Mouse (Mus musculus): Measurements from ENCODE around the gene Spns3. TPM values are rescaled to one million over a fixed set of nuclear protein-coding genes. Genes with fewer than 3 reads are reported as not detected.
A peak's percentile ranks its signal among the peaks of the same experiment; 100 is the strongest.

Spns3 gene
- polyA plus RNA-seq, 1 experiment from 2014 or later = 0.17 TPM

DNA sequence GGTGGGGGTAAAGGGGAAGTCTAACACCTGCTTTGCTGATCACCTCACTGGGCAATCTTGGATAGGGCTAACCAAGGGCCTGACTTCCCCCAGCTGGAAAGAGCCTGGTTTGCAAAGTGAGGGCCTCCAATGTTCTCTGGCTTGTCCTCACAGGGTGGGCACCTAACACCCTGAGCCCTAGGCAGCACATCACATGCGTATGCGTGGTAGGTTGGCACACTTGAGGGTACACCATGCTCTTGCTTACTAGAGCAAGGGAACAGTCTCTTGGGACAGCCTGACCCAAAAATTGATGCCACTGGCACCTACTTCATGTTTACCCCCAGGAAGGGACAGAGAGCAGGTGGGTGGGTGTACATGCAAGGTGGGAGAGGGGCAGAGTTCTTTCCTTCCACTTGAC lies 62.6 kb downstream of the Spns3 start:
- ATAC-seq (replicated peaks; ENCODE audit: insufficient number of reproducible peaks, low FRiP score, low TSS enrichment) = no peak
- Histone ChIP-seq H3K9ac (ENCODE audit: low read depth, low read length) (peak overlapping the region; percentile 59), H3K4me1 (ENCODE audit: control insufficient read depth, insufficient read depth, low read length) (peaks cover 35% of the 10 kb centered on the region), H3K27ac (ENCODE audit: low read depth, low read length) (0 out of 2 replicates have a peak overlapping the region, but pooled peaks have one; percentile 29), H3K36me3 (ENCODE audit: control insufficient read depth, insufficient read depth, low read length) (no peaks in the 10 kb centered on the region), H3K27me3 (ENCODE audit: control insufficient read depth, insufficient read depth, low read length) (peaks cover 34% of the 10 kb centered on the region), H3K9me3 (replicated peaks; ENCODE audit: control insufficient read depth, low read length) (no peaks in the 10 kb centered on the region), H3K4me2 (peak overlapping the region; percentile 99), H3K4me3 (ENCODE audit: low read depth, low read length) (peak overlapping the region; percentile 71)
- 89% methylated on average over 2 of the region's 2 CpGs for WGBS (ENCODE audit: insufficient replicate concordance)

DNA sequence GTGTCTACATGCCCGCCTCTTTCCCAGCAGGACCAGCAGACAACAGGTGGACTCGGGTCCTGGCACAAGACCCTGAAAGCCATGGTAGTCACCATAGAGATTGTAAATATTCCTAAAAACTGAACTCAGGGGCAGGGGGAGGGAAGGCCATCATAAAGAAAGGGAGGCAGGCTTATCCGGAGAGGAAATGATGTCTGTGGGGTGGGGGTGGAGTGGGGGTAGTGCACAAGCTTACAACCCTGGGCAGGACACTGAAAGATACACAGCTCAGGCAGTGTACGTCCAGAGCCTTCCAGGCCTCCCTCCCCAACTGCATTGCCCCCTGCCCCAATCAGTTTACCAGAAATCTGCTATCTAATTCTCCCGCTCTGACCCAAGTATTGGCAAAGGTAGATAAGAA lies 63.1 kb downstream of the Spns3 start:
- H3K4me1 ChIP-seq (ENCODE audit: control insufficient read depth, insufficient read depth, low read length) = peaks cover 40% of the 10 kb centered on the region
- WGBS (ENCODE audit: insufficient replicate concordance) = 53% methylated on average over 5 of the region's 5 CpGs
- H3K27me3 ChIP-seq (ENCODE audit: control insufficient read depth, insufficient read depth, low read length) = peaks cover 34% of the 10 kb centered on the region
- 0 out of 2 replicates have a peak overlapping the region, but pooled peaks have one; percentile 29 for H3K27ac ChIP-seq (ENCODE audit: low read depth, low read length)
- no peak for ATAC-seq (replicated peaks; ENCODE audit: insufficient number of reproducible peaks, low FRiP score, low TSS enrichment)
- peak overlapping the region; percentile 71 for H3K4me3 ChIP-seq (ENCODE audit: low read depth, low read length)
- H3K9ac ChIP-seq (ENCODE audit: low read depth, low read length) = peak overlapping the region; percentile 59; the same call in 1 of the 2 replicates
- no peaks in the 10 kb centered on the region for H3K36me3 ChIP-seq (ENCODE audit: control insufficient read depth, insufficient read depth, low read length)
- H3K9me3 ChIP-seq (replicated peaks; ENCODE audit: control insufficient read depth, low read length) = no peaks in the 10 kb centered on the region
- H3K4me2 ChIP-seq = peak overlapping the region; percentile 99

DNA sequence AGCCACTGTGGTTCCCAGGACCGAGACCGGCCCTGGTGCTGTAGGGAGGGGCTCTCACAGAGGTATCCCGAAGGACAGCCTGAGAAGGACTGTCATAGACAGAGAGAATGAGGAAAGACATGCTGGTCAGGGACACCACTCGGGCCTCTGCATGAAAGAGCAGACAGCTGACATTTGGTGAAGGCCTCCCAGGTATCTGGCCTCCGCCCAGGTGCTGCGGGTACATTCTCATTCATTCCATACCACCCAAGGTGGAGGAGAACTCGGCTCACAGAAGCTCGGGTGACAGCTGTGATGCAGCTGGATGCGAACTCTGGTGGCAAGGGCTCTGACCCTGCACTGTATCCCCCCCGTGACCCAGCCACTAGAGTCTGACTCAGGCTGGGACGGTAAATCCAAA lies 64.3 kb downstream of the Spns3 start:
- Histone ChIP-seq H3K9ac (ENCODE audit: low read depth, low read length) (no peak overlapping the region), H3K4me2 (peak overlapping the region; percentile 20; the same call in 1 of the 2 replicates), H3K27ac (ENCODE audit: low read depth, low read length) (no peak overlapping the region), H3K36me3 (ENCODE audit: control insufficient read depth, insufficient read depth, low read length) (no peaks in the 10 kb centered on the region), H3K27me3 (ENCODE audit: control insufficient read depth, insufficient read depth, low read length) (peaks cover 30% of the 10 kb centered on the region), H3K4me1 (ENCODE audit: control insufficient read depth, insufficient read depth, low read length) (peaks cover 47% of the 10 kb centered on the region), H3K9me3 (replicated peaks; ENCODE audit: control insufficient read depth, low read length) (no peaks in the 10 kb centered on the region), H3K4me3 (ENCODE audit: low read depth, low read length) (no peak overlapping the region)
- no peak for ATAC-seq (replicated peaks; ENCODE audit: insufficient number of reproducible peaks, low FRiP score, low TSS enrichment)
- 68% methylated on average over 11 of the region's 11 CpGs for WGBS (ENCODE audit: insufficient replicate concordance)

DNA sequence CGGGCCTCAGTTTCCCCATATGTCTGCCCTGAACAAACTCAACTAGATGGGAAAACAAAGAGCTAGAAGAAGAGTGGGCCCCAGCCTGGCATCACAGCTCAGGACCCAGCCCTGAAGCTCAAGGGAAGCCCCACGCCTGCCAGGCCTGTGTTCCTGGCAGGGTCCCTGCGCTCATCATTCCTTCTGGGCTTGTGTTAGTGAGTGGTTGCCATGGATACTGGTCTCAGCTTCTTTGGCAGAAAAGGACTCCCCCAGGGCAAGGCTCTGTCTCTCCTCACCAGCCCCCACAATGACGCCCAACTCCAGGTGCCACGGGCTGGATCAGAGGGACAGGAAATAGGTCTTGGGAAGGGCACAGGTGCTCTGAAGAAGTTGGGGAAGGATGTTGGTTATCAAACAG lies 65.1 kb downstream of the Spns3 start:
- H3K36me3 ChIP-seq (ENCODE audit: control insufficient read depth, insufficient read depth, low read length) = no peaks in the 10 kb centered on the region
- ATAC-seq (replicated peaks; ENCODE audit: insufficient number of reproducible peaks, low FRiP score, low TSS enrichment) = no peak
- 56% methylated on average over 5 of the region's 5 CpGs for WGBS (ENCODE audit: insufficient replicate concordance)
- H3K4me2 ChIP-seq = no peak overlapping the region
- no peak overlapping the region for H3K9ac ChIP-seq (ENCODE audit: low read depth, low read length)
- peaks cover 29% of the 10 kb centered on the region for H3K27me3 ChIP-seq (ENCODE audit: control insufficient read depth, insufficient read depth, low read length)
- H3K9me3 ChIP-seq (replicated peaks; ENCODE audit: control insufficient read depth, low read length) = no peaks in the 10 kb centered on the region
- H3K27ac ChIP-seq (ENCODE audit: low read depth, low read length) = no peak overlapping the region
- H3K4me1 ChIP-seq (ENCODE audit: control insufficient read depth, insufficient read depth, low read length) = peaks cover 47% of the 10 kb centered on the region
- H3K4me3 ChIP-seq (ENCODE audit: low read depth, low read length) = no peak overlapping the region

DNA sequence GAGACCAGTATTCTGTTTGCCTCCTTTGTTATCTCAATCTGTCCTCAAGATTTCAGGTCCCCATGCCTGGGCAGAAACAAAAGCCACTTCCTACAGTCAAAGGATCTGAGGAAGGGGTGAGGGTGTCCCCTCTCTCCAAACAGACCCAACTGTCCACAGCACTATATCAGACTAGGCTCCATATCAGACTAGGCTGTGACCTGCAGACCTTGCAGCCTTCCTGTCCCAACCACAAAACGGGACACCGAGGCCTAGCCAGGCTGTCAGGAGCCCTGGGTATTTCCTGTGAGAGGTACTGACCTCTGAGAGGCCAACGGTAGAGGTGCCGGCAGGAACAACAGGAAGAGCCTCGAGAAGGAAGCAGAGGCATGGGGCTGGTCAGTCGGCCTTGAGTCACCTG lies 65.8 kb downstream of the Spns3 start:
- peak overlapping the region; percentile 10; the same call in 1 of the 2 replicates for H3K4me2 ChIP-seq

DNA sequence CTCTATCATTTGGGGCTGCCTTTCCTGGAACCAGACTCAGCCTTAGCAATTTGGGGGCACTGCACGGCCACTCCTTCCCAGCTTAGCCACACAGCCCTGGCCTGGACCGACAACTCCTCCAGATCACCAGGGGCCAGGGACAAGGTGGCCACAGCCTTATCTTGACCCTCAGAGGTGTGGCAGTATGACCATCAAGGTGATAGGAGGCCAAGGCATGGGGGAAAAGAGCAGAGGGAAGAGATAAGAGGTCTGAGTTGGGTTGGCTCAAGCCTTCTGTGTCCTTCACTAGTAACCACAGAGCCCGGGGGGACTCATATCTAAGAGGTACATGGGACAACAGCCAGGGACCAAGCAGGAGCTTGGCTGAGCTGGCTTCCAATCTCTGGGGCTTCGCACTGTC lies 68.4 kb downstream of the Spns3 start:
- ATAC-seq (replicated peaks; ENCODE audit: insufficient number of reproducible peaks, low FRiP score, low TSS enrichment) = peak; percentile 91
- peak overlapping the region; percentile 86 for H3K27ac ChIP-seq (ENCODE audit: low read depth, low read length)
- H3K4me3 ChIP-seq (ENCODE audit: low read depth, low read length) = no peak overlapping the region
- 45% methylated on average over 4 of the region's 4 CpGs for WGBS (ENCODE audit: insufficient replicate concordance)
- H3K9ac ChIP-seq (ENCODE audit: low read depth, low read length) = no peak overlapping the region; the same call in 1 of the 2 replicates
- no peaks in the 10 kb centered on the region for H3K36me3 ChIP-seq (ENCODE audit: control insufficient read depth, insufficient read depth, low read length)
- H3K4me2 ChIP-seq = peak overlapping the region; percentile 32; the same call in 1 of the 2 replicates
- H3K27me3 ChIP-seq (ENCODE audit: control insufficient read depth, insufficient read depth, low read length) = peaks cover 2% of the 10 kb centered on the region; the same call in 1 of the 2 replicates
- H3K4me1 ChIP-seq (ENCODE audit: control insufficient read depth, insufficient read depth, low read length) = peaks cover 38% of the 10 kb centered on the region
- H3K9me3 ChIP-seq (replicated peaks; ENCODE audit: control insufficient read depth, low read length) = no peaks in the 10 kb centered on the region

More for the DNA sequence above, 65.8 kb downstream of the Spns3 start:
- peaks cover 44% of the 10 kb centered on the region for H3K4me1 ChIP-seq (ENCODE audit: control insufficient read depth, insufficient read depth, low read length)
- 35% methylated on average over 6 of the region's 6 CpGs for WGBS (ENCODE audit: insufficient replicate concordance)
- no peak for ATAC-seq (replicated peaks; ENCODE audit: insufficient number of reproducible peaks, low FRiP score, low TSS enrichment)
- peak overlapping the region; percentile 41; the same call in 1 of the 2 replicates for H3K27ac ChIP-seq (ENCODE audit: low read depth, low read length)
- peaks cover 26% of the 10 kb centered on the region for H3K27me3 ChIP-seq (ENCODE audit: control insufficient read depth, insufficient read depth, low read length)
- no peak overlapping the region; the same call in 1 of the 2 replicates for H3K9ac ChIP-seq (ENCODE audit: low read depth, low read length)
- H3K36me3 ChIP-seq (ENCODE audit: control insufficient read depth, insufficient read depth, low read length) = no peaks in the 10 kb centered on the region
- H3K4me3 ChIP-seq (ENCODE audit: low read depth, low read length) = no peak overlapping the region
- no peaks in the 10 kb centered on the region for H3K9me3 ChIP-seq (replicated peaks; ENCODE audit: control insufficient read depth, low read length)

DNA sequence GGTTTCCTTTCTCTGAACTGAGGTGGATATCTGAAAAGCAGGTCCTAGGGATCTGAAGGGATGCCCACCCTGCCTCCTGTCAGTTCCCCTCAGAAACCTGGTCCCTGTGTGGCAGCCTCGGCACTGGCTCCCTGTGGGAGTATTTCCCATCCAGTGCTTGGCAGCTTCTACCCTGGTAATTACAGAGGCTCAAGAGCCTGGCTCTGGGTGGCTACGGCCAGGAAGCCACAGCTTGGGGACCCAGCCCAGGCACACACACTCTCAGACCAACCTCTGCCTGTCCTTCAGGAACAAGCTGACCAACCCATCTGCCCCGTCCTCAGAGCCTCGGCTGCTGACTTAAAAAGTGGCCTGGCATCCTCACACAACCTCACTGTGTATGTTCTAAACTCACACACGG lies 69.0 kb downstream of the Spns3 start:
- Histone ChIP-seq H3K27ac (ENCODE audit: low read depth, low read length) (peak overlapping the region; percentile 86), H3K9me3 (replicated peaks; ENCODE audit: control insufficient read depth, low read length) (no peaks in the 10 kb centered on the region), H3K4me3 (ENCODE audit: low read depth, low read length) (no peak overlapping the region), H3K36me3 (ENCODE audit: control insufficient read depth, insufficient read depth, low read length) (no peaks in the 10 kb centered on the region), H3K27me3 (ENCODE audit: control insufficient read depth, insufficient read depth, low read length) (peaks cover 2% of the 10 kb centered on the region; the same call in 1 of the 2 replicates), H3K4me1 (ENCODE audit: control insufficient read depth, insufficient read depth, low read length) (peaks cover 39% of the 10 kb centered on the region), H3K9ac (ENCODE audit: low read depth, low read length) (0 out of 2 replicates have a peak overlapping the region, but pooled peaks have one; percentile 10), H3K4me2 (peak overlapping the region; percentile 37)
- ATAC-seq (replicated peaks; ENCODE audit: insufficient number of reproducible peaks, low FRiP score, low TSS enrichment) = no peak
- 72% methylated on average over 5 of the region's 5 CpGs for WGBS (ENCODE audit: insufficient replicate concordance)

DNA sequence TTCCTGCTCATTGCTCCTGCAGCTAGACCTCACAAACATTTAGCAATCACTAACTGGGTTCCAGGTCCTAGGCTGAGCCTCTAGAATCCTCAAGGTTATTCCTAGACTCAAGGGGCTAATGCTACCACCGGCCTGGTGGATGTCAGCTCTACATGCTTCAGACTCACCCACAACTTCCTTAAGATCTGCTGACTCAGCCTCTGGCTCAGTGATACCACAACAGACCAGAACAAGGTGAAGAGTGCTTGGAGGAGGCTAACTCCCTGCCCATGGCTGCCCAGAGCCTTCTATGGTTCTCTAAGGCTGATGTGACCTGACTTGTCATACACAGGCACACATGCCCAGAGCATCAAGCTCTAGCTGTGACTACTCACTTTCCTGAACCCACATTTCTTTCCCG lies 70.8 kb downstream of the Spns3 start:
- no peak for ATAC-seq (replicated peaks; ENCODE audit: insufficient number of reproducible peaks, low FRiP score, low TSS enrichment)
- H3K4me1 ChIP-seq (ENCODE audit: control insufficient read depth, insufficient read depth, low read length) = peaks cover 35% of the 10 kb centered on the region
- no peaks in the 10 kb centered on the region for H3K9me3 ChIP-seq (replicated peaks; ENCODE audit: control insufficient read depth, low read length)
- H3K27ac ChIP-seq (ENCODE audit: low read depth, low read length) = no peak overlapping the region
- no peak overlapping the region for H3K9ac ChIP-seq (ENCODE audit: low read depth, low read length)
- 70% methylated on average over 2 of the region's 2 CpGs for WGBS (ENCODE audit: insufficient replicate concordance)
- H3K4me3 ChIP-seq (ENCODE audit: low read depth, low read length) = no peak overlapping the region
- H3K27me3 ChIP-seq (ENCODE audit: control insufficient read depth, insufficient read depth, low read length) = no peaks in the 10 kb centered on the region
- no peak overlapping the region for H3K4me2 ChIP-seq
- no peaks in the 10 kb centered on the region for H3K36me3 ChIP-seq (ENCODE audit: control insufficient read depth, insufficient read depth, low read length)

DNA sequence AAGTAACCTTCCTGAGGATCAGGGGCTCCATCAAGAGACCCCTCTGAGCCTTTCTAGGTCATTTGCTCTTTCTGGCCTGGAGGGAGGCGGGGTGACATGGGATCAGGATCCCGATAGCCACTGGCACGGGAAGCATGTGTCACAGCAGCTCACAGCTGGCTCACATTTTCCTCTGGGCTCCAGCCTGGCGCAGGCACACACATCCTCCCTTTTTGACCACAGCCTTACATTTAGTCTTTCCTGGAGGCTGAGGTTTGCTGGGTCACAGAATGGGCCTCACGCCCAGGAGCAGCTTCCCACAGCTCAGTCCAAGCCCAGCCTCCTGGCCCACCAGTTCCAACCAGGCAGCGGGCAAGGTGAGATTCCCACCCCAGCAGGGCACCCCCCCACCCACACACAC lies 72.1 kb downstream of the Spns3 start:
- Histone ChIP-seq H3K27ac (ENCODE audit: low read depth, low read length) (peak overlapping the region; percentile 46), H3K9ac (ENCODE audit: low read depth, low read length) (no peak overlapping the region; the same call in 1 of the 2 replicates), H3K4me3 (ENCODE audit: low read depth, low read length) (no peak overlapping the region), H3K9me3 (replicated peaks; ENCODE audit: control insufficient read depth, low read length) (no peaks in the 10 kb centered on the region), H3K4me2 (no peak overlapping the region), H3K36me3 (ENCODE audit: control insufficient read depth, insufficient read depth, low read length) (no peaks in the 10 kb centered on the region), H3K27me3 (ENCODE audit: control insufficient read depth, insufficient read depth, low read length) (no peaks in the 10 kb centered on the region), H3K4me1 (ENCODE audit: control insufficient read depth, insufficient read depth, low read length) (peaks cover 38% of the 10 kb centered on the region)
- WGBS (ENCODE audit: insufficient replicate concordance) = 59% methylated on average over 6 of the region's 6 CpGs
- ATAC-seq (replicated peaks; ENCODE audit: insufficient number of reproducible peaks, low FRiP score, low TSS enrichment) = no peak

Measured in heart, embryonic 11.5 days (tissue).